Mouse (Mus musculus) intestine, embryonic 15.5 days (tissue): ENCODE data around the gene P4hb. TPM values are rescaled to one million over a fixed set of nuclear protein-coding genes. Genes with fewer than 3 reads are reported as not detected.

Source experiments
- ATAC-seq: fragments of 200-750 bp; cut with Nextera tagmentation; 2 replicates; pipeline ENCODE4 v1.8.0; 2017; ENCODE audit warnings: moderate TSS enrichment, moderate library complexity
- H3K27ac ChIP-seq: fragments of 300-500 bp; sonication (generic); 2 replicates; pipeline ENCODE4 v1.5.1; 2015; ENCODE audit warnings: mild to moderate bottlenecking, inconsistent platforms
- H3K27me3 ChIP-seq: fragments of 300-500 bp; sonication (generic); replicated peaks from 2 replicates; pipeline ENCODE4 v1.6.1; 2015; ENCODE audit warnings: inconsistent platforms
- H3K36me3 ChIP-seq: fragments of 300-500 bp; sonication (generic); 2 replicates; pipeline ENCODE4 v1.6.1; 2015; ENCODE audit warnings: inconsistent platforms
- H3K4me1 ChIP-seq: fragments of 300-500 bp; sonication (generic); replicated peaks from 2 replicates; pipeline ENCODE4 v1.6.1; 2015; ENCODE audit warnings: inconsistent platforms
- H3K4me2 ChIP-seq: fragments of 300-500 bp; sonication (generic); replicated peaks from 2 replicates; pipeline ENCODE4 v1.6.1; 2015; ENCODE audit warnings: mild to moderate bottlenecking, inconsistent platforms
- H3K4me3 ChIP-seq: fragments of 300-500 bp; sonication (generic); replicated peaks from 2 replicates; pipeline ENCODE4 v1.5.1; 2015; ENCODE audit warnings: inconsistent platforms
- H3K9ac ChIP-seq: fragments of 300-500 bp; sonication (generic); 2 replicates; pipeline ENCODE4 v1.6.1; 2015; ENCODE audit warnings: inconsistent platforms
- H3K9me3 ChIP-seq: fragments of 300-500 bp; sonication (generic); 2 replicates; pipeline ENCODE4 v1.6.1; 2016; ENCODE audit warnings: inconsistent platforms
- WGBS: fragments of 180-500 bp; shearing (Covaris S2); methylation state at CpG from one replicate; pipeline ENCODE4 v1.1.7; 2015; 5-methylcytosine and 5-hydroxymethylcytosine counted together
- polyA plus RNA-seq: library from polyadenylated mRNA; unstranded; fragments of >200 nt; fragmentation: Nextera tagmentation; extraction: Ambion mirVana; gene quantifications from 2 replicates; pipeline ENCODE4 v1.2.1, GENCODE M21; 2015

The P4hb gene
- polyA plus RNA-seq, 1 experiment from 2014 or later = 992 TPM

- H3K4me3 ChIP-seq = no peak overlapping the region
- H3K27ac ChIP-seq = no peak overlapping the region
- H3K4me2 ChIP-seq = no peak overlapping the region
- ATAC-seq = no peak
- H3K9me3 ChIP-seq = no peaks in the 10 kb centered on the region
- WGBS = 51% methylated on average over 4 of the region's 4 CpGs
- peaks cover 32% of the 10 kb centered on the region for H3K4me1 ChIP-seq
- peaks cover 21% of the 10 kb centered on the region for H3K36me3 ChIP-seq
- H3K27me3 ChIP-seq = no peaks in the 10 kb centered on the region
- H3K9ac ChIP-seq = no peak overlapping the region
These were observed 31.1 kb downstream of the P4hb start for GRCm38 (mm10) chr11:120541907-120542306.

GRCm38 (mm10) chr11:120539285-120540014 is 33.6 kb downstream of the P4hb start:
- H3K36me3 ChIP-seq = peaks cover 16% of the 10 kb centered on the region
- H3K9ac ChIP-seq = no peak overlapping the region
- H3K27me3 ChIP-seq = peaks cover 5% of the 10 kb centered on the region; the same call in 1 of the 2 replicates
- WGBS = 18% methylated on average over 10 of the region's 10 CpGs
- H3K27ac ChIP-seq = peak overlapping the region; percentile 64
- no peak overlapping the region for H3K4me3 ChIP-seq
- peak; percentile 92 for ATAC-seq
- no peaks in the 10 kb centered on the region for H3K9me3 ChIP-seq
- H3K4me1 ChIP-seq = peaks cover 29% of the 10 kb centered on the region
- H3K4me2 ChIP-seq = no peak overlapping the region; the same call in 1 of the 2 replicates

DNA sequence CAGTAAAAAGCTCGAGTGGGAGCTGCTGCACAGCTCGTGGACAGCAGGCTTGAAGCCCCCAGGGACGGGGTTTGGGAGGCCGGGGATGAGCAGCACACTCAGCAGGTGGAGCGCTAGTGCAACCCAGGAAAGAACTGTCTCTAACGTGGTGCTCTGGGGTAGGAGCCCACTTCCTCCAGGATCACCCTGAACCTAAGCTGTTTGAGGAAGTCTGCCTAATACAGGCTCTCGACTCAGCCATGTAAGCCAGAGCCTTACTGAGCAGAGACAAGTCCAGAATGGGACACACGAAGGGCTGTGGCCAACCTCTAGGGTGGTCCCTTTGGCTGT is 34.1 kb downstream of the P4hb start:
- no peak for ATAC-seq
- H3K9ac ChIP-seq = no peak overlapping the region
- no peaks in the 10 kb centered on the region for H3K9me3 ChIP-seq
- no peak overlapping the region for H3K4me3 ChIP-seq
- H3K27ac ChIP-seq = peak overlapping the region; percentile 64
- peaks cover 29% of the 10 kb centered on the region for H3K4me1 ChIP-seq
- H3K27me3 ChIP-seq = peaks cover 10% of the 10 kb centered on the region; the same call in 1 of the 2 replicates
- H3K36me3 ChIP-seq = peaks cover 11% of the 10 kb centered on the region
- WGBS = 40% methylated on average over 8 of the region's 8 CpGs
- no peak overlapping the region for H3K4me2 ChIP-seq

GRCm38 (mm10) chr11:120538485-120538884 is 34.6 kb downstream of the P4hb start:
- no peaks in the 10 kb centered on the region for H3K9me3 ChIP-seq
- no peak overlapping the region for H3K4me3 ChIP-seq

GRCm38 (mm10) chr11:120535804-120536203 is 37.2 kb downstream of the P4hb start:
- Histone ChIP-seq H3K27me3 (peaks cover 38% of the 10 kb centered on the region), H3K4me2 (no peak overlapping the region), H3K9me3 (no peaks in the 10 kb centered on the region), H3K9ac (no peak overlapping the region), H3K4me1 (peaks cover 28% of the 10 kb centered on the region), H3K27ac (no peak overlapping the region), H3K36me3 (no peaks in the 10 kb centered on the region), H3K4me3 (no peak overlapping the region)
- WGBS = 70% methylated on average over 3 of the region's 3 CpGs
- ATAC-seq = no peak

More at GRCm38 (mm10) chr11:120538485-120538884, 34.6 kb downstream of the P4hb start:
- Histone ChIP-seq H3K27ac (peak overlapping the region; percentile 64), H3K27me3 (peaks cover 13% of the 10 kb centered on the region), H3K4me2 (no peak overlapping the region), H3K36me3 (peaks cover 9% of the 10 kb centered on the region), H3K9ac (no peak overlapping the region), H3K4me1 (peaks cover 29% of the 10 kb centered on the region)
- ATAC-seq = peak; percentile 2; the same call in 1 of the 2 replicates
- whole genome bisulfite sequencing = 63% methylated on average over 3 of the region's 3 CpGs

GRCm38 (mm10) chr11:120535145-120535544 is 37.9 kb downstream of the P4hb start:
- ATAC-seq = no peak
- Histone ChIP-seq H3K9me3 (no peaks in the 10 kb centered on the region), H3K36me3 (no peaks in the 10 kb centered on the region), H3K4me1 (peaks cover 27% of the 10 kb centered on the region), H3K27me3 (peaks cover 45% of the 10 kb centered on the region), H3K4me3 (no peak overlapping the region), H3K27ac (no peak overlapping the region), H3K9ac (no peak overlapping the region; the same call in 1 of the 2 replicates), H3K4me2 (no peak overlapping the region)
- 73% methylated on average over 3 of the region's 3 CpGs for WGBS

DNA sequence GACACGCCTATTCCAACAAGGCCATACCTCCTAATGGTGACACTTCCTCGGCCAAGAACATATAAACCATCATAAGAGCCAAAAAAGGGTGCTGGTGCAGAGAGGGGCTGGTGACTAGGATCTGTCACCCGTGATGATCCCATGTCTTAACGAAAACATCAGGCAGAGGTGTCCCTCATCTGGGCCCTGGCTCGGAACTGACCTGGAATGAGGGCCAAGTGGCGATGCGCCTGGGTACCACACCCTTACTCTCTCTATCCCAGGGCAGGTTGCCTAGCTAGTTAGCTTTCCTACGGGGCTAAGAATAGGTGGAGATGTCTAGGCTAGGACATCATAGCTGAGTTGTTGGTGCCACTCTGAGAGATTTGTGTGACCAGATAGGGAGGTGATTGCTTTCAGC is 39.0 kb downstream of the P4hb start:
- 80% methylated on average over 8 of the region's 8 CpGs for WGBS
- no peak overlapping the region for H3K4me2 ChIP-seq

DNA sequence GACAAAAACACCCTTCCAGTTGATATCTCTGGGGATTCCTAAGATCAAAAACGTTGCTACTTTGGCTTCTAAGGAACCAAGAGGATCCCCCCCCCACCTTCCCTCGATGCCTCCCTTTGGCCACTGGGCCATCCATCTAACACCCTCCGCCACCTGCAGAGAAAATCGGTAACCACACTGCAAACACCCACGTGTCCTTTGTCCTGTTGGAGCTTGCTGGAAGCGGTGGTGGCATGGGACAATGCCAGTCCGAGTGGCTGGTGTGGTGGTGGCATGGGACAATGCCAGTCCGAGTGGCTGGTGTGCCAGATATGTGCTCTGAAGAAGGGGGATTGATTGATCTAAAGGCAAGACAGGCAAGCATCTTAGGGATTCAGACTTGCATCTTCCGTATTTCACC is 41.4 kb downstream of the P4hb start:
- H3K27ac ChIP-seq = no peak overlapping the region
- H3K4me2 ChIP-seq = no peak overlapping the region
- H3K36me3 ChIP-seq = no peaks in the 10 kb centered on the region
- H3K9me3 ChIP-seq = no peaks in the 10 kb centered on the region
- no peak overlapping the region for H3K9ac ChIP-seq
- H3K4me3 ChIP-seq = no peak overlapping the region
- no peak for ATAC-seq
- peaks cover 65% of the 10 kb centered on the region for H3K27me3 ChIP-seq
- peaks cover 10% of the 10 kb centered on the region for H3K4me1 ChIP-seq
- WGBS = 31% methylated on average over 9 of the region's 9 CpGs

More for the DNA sequence above, 39.0 kb downstream of the P4hb start:
- no peaks in the 10 kb centered on the region for H3K9me3 ChIP-seq
- no peak overlapping the region for H3K4me3 ChIP-seq
- H3K4me1 ChIP-seq = peaks cover 17% of the 10 kb centered on the region
- no peak overlapping the region for H3K9ac ChIP-seq
- peaks cover 55% of the 10 kb centered on the region for H3K27me3 ChIP-seq
- no peak overlapping the region for H3K27ac ChIP-seq
- ATAC-seq = no peak
- no peaks in the 10 kb centered on the region for H3K36me3 ChIP-seq

DNA sequence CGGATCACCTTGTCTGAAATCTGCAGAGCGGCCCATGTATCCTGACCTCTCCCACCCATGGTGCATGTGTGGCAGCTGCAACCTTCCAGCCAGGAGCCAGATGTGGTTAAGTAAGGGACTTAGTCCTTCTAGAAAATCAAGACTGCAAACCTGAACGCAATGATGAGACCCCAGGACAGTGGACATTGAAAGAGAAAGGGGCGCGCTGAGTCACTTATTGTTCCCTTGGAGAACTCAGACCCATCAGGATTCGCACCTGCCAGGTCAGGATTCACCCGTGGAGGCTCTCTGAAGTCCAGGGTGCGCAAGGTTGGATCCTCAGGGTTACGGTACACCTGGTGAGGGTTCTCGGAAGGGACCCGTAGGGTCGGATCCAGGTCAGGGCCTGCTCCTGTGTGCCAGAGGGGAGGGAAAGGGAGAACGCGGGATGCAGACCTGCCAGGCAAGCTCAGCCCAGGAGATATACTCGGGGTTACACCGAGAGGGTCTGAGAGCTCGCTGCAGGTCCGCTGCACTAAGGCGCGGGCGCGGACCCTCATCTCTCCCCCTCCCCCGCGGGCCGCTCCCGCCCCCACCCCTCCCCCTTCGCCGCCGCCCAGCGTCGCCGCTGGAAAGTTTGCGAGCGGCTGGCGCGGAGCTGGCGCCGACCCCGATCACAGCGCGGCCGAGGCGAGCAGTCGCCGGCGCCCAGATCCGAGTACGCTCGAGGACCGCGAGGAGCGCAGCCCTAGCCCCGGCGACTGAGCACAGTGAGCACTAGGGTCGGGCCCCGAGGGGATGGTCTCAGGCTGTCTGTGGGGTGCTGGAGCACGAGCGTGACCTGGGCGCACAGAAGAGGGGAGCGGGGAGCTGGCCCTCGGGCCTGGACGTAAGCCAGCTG is 42.7 kb downstream of the P4hb start, which contains the start of gene Gcgr:
Gene Gcgr (plus strand): TSS at position 615 of the 880 bp plus-strand sequence.
- H3K27me3 ChIP-seq = peaks cover 65% of the 10 kb centered on the region
- no peaks in the 10 kb centered on the region for H3K9me3 ChIP-seq
- H3K27ac ChIP-seq = no peak within 1 kb of the TSS
- peak; percentile 60 for ATAC-seq
- peak within 1 kb of the TSS; percentile 59 for H3K9ac ChIP-seq
- peak within 1 kb of the TSS; percentile 91 for H3K4me2 ChIP-seq
- 14% methylated on average over 42 of the region's 62 CpGs for WGBS
- no peaks in the 10 kb centered on the region for H3K36me3 ChIP-seq
- H3K4me3 ChIP-seq = peak within 1 kb of the TSS; percentile 45
- peaks cover 10% of the 10 kb centered on the region for H3K4me1 ChIP-seq

DNA sequence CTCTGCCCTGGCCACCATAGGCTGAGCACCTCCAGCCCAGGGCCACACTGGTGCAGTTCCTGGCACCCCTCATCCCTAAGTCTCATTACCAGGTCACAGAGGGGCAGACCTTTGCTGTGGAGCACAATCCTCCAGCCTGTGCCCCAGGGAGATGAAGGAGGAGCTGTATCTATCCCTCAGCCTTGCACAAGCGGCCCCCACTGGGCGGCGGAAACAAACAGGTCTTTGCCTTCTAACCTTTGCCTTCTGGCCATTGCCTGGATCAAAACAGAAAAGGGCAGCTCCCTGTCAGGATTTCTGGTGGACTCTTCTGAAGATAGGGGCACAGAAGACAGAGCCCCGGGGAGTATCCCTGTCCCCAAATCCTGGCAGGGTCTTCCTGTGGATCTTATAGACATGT is 44.1 kb downstream of the P4hb start:
- no peak for ATAC-seq
- Histone ChIP-seq H3K4me3 (no peak overlapping the region), H3K9ac (no peak overlapping the region), H3K4me1 (peaks cover 10% of the 10 kb centered on the region), H3K4me2 (no peak overlapping the region), H3K27me3 (peaks cover 54% of the 10 kb centered on the region), H3K27ac (no peak overlapping the region), H3K9me3 (no peaks in the 10 kb centered on the region), H3K36me3 (no peaks in the 10 kb centered on the region)
- 61% methylated on average over 4 of the region's 4 CpGs for WGBS

DNA sequence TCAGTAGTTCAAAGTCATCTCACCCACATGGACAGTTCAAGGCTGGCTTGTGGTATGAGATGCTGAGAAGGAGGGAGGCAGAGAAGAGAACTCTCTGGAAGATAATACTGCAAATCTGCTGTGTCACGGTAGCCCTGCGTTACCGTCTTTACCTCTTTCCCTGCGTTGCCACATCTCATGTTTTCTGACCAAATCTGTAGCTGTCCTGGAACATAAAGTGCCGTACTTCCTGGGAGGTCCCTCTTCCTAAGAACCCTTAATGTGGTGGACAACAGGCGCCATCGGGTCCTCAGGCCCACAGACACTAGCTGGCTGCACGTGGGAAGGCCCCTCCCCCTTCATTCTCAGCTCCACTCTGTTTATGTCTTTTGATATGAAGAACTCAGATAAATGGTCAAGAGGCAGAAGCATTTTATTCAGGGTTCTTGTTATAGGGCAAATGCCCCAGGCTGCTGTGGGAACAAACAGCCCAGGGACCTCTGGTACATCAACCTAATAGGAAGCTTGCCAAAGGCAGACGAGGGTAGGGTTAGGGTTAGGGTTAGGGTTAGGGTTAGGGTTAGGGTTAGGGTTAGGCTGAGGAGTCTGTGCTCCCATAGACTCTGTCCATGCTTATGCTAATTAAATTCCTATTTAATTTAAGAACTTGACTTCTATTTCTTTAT is 45.2 kb downstream of the P4hb start:
- Histone ChIP-seq H3K4me3 (no peak overlapping the region), H3K9me3 (no peaks in the 10 kb centered on the region), H3K36me3 (no peaks in the 10 kb centered on the region), H3K27ac (no peak overlapping the region), H3K27me3 (peaks cover 45% of the 10 kb centered on the region), H3K9ac (no peak overlapping the region), H3K4me1 (peaks cover 10% of the 10 kb centered on the region), H3K4me2 (no peak overlapping the region)
- ATAC-seq = no peak
- WGBS = 69% methylated on average over 9 of the region's 9 CpGs

DNA sequence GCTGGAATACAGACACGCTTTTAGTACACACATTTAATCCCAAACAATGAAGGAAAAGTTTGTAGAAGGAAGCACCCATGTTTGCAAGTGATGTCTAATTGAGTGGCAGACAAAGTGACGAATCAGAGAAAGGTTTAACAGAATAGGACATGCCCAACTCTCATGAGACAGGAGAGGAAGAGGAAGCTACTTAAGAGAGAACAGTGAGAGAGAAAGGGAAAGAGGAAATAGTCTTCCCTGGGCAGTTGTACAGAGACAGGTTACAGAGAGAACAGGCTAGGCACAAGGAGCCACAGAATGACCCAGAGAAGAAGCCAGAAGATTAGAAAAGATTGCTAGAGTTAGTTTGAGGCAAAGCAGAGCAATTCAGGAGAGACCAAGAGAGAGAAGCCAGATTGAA is 47.1 kb downstream of the P4hb start:
- Histone ChIP-seq H3K36me3 (no peaks in the 10 kb centered on the region), H3K4me3 (no peak overlapping the region), H3K4me1 (peaks cover 7% of the 10 kb centered on the region), H3K27me3 (peaks cover 28% of the 10 kb centered on the region), H3K9me3 (no peaks in the 10 kb centered on the region), H3K4me2 (no peak overlapping the region), H3K9ac (no peak overlapping the region), H3K27ac (no peak overlapping the region)
- ATAC-seq = no peak
- WGBS = 90% methylated on average over 2 of the region's 2 CpGs
